Mouse (Mus musculus): ENCODE measurements around the gene Nmrk2. TPM values are rescaled to one million over a fixed set of nuclear protein-coding genes. Genes with fewer than 3 reads are reported as not detected.
A peak's percentile ranks its signal among the peaks of the same experiment; 100 is the strongest.
"Not testable (repeated sequence)": the region's sequence is repeated elsewhere in the genome, so short reads cannot be mapped to it uniquely, and the experiment has no call there.

The Nmrk2 gene
- total RNA-seq, 2 experiments from 2014 or later: not detected

GRCm38 (mm10) chr10:81187161-81187560 is 14.7 kb downstream of the Nmrk2 start:
- no peak for DNase-seq (ENCODE audit: low spot score in 2 of 2)

GRCm38 (mm10) chr10:81184765-81185164 is 17.1 kb downstream of the Nmrk2 start:
- no peak for DNase-seq (ENCODE audit: low spot score in 2 of 2)

DNA sequence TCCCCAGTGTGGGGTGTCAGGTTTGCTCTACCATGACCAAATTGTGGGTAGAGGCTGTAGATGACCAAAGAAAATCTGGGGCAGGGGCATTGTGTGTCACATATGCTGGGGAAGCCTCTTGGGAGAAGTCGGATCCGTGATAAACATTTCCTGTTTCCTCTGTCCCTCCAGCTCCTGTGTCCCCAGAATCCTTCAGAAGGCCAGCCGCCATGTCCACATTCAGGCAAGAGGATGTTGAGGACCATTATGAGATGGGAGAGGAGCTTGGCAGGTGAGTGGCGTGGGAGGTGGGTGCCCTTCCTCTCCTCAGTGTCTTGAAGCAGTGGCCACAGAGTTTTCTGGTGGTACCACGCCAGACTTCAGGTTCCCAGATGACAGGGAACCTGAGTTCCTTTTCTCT is 18.0 kb downstream of the Nmrk2 start, which contains the start of gene 4930442H23Rik:
4930442H23Rik (minus strand) TSS at position 45 of the 400 bp plus-strand sequence.
- DNase-seq (ENCODE audit: low spot score in 2 of 2): no peak

DNA sequence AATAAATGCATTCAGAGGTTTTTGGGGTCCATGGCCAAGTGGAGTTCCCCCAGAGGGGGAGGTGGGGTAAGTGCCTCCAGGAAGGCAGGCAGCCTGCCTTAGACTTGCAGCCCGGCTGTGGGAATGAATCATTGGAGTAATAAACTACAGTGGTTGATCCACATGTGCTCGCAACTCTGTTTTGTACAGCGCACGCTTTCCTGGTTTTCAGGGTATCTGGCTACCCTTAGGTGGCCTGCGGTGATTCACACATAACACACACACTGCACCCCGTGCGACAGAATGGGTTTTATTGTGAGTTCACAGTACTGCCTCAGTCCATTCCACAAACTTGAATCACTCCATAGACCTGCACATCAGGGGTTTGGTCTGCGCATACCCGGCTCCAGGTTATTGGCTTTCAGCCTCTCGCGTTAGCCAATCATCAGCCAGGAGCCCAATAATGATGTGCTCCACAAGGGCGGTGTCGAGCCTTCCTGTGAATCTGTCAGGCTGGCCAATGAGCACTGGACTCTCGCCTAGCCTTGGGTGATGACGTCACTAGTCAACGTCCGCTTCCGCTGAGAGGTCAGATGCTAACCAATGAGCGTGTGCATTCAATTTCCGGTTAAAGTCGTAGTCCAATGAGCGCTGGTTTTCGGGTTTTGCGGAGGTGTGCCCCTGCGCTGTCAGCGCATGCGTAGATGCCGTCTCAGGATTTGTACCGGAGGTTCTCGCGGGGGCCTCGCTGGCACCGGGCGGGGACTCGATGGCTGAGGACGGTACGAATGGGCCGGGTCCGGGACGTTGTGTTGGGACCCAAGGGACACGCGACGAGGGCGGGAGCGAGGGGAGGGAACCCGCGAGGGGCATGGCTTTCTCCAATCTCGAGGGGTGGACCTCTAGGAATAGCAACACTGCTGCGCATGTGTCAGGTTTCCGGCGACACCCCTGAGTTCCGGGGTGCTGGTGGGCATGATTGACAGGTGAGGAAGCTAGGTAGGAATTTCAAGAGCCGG is 19.2 kb downstream of the Nmrk2 start, which contains the start of gene Dapk3:
Dapk3 (plus strand) TSS at position 670 of the 998 bp plus-strand sequence.
- peak; percentile 96 to 98 for DNase-seq (ENCODE audit: low spot score in 2 of 2)

DNA sequence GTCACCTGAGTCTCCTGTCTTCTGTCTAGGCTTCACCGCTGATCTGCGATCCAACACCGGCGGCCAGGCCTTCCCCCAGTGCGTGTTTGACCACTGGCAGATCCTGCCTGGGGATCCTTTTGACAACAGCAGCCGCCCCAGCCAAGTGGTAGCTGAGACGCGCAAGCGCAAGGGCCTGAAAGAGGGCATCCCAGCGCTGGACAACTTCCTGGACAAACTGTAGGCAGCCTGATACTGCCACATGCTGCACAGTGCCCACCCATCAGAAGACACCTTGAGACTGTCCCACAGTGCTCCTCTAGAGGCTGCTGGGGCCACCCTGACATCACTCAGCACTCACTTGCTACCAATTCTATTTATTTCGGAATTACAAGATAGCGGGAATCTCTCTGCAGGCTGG is 20.0 kb downstream of the Nmrk2 start:
- not testable (repeated sequence) for DNase-seq (ENCODE audit: low spot score in 2 of 2)

- no peak for DNase-seq (ENCODE audit: low spot score in 2 of 2)
These were observed 20.9 kb downstream of the Nmrk2 start for GRCm38 (mm10) chr10:81180946-81181345.

DNA sequence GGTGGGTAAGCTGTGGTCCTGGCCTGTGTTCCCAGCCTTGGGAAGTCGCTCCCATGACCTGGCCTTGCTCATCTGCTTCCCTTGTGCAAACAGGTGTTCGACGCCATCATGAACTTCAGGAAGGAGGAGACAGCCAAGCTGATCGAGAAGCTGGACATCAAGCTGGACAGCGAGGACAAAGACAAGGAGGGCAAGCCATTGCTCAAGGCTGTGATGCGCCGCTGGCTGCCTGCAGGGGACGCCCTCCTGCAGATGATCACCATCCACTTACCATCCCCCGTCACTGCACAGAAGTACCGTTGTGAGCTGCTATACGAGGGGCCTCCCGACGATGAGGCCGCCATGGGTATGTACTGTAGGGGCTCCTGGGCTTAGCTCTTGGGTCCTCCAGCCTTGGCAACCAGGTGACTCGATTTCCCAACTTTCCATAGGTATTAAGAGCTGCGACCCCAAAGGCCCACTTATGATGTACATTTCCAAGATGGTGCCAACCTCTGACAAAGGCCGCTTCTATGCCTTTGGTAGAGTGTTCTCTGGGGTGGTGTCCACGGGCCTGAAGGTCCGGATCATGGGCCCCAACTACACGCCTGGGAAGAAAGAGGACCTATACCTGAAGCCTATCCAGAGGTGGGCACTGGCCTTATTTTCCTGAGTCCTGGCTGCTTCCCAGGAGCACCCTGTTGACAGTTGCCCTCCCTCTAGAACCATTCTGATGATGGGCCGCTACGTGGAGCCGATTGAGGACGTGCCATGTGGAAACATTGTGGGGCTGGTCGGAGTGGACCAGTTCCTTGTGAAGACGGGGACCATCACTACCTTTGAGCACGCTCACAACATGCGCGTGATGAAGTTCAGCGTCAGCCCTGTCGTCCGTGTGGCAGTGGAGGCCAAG is 22.2 kb downstream of the Nmrk2 start:
- DNase-seq (ENCODE audit: low spot score in 2 of 2): no peak

GRCm38 (mm10) chr10:81178927-81179326 is 22.9 kb downstream of the Nmrk2 start:
- no peak for DNase-seq (ENCODE audit: low spot score in 2 of 2)

- no peak for DNase-seq (ENCODE audit: low spot score in 2 of 2)
These were observed 23.7 kb downstream of the Nmrk2 start for GRCm38 (mm10) chr10:81177958-81178712.

DNA sequence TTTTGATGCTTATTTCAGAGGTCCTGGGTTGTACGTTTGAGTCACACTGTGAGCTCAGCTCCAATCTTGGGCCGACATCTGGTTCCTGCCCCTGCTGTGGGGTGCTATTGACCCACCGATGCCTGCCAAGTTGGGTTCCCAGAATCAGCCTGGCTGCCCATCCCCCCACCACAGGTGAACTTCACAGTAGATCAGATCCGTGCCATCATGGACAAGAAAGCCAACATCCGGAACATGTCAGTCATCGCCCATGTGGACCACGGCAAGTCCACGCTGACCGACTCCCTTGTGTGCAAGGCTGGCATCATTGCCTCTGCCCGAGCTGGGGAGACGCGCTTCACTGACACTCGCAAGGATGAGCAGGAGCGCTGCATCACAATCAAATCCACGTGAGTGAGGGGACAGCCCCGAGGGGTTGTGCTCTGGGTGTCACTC is 24.3 kb downstream of the Nmrk2 start:
- no peak for DNase-seq (ENCODE audit: low spot score in 2 of 2)

- peak; percentile 99 for DNase-seq (ENCODE audit: low spot score in 2 of 2)
These were observed 25.2 kb downstream of the Nmrk2 start, which contains the start of gene Eef2 for GRCm38 (mm10) chr10:81176466-81177271. TSS of gene Eef2 (plus strand) at chr10:81176631.

DNA sequence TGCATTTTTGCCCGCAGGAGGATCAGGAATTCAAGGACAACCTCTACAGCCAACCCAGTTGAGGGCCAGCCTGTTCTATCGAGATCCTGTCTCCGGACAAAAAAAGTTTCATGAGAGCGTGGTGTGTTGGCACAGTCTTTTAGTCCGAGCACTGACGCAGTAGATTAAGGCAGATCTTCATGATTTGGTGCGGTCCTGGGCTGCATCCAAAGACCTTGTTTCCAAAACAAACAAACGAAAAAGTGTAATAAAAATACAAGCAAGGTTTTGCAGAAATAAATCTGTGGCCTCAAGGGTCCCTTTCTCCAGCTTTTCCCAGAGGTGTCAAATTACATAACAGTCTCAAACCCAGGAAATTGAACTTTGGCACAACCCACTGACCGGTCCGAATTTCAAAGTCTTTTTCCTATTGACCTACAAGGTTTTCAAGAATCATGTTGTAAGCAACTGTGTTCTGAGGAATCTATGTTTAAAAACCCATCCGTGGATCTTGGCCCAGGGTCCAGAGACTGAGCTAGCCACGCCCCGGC is 25.9 kb downstream of the Nmrk2 start:
- no peak for DNase-seq (ENCODE audit: low spot score in 2 of 2)

DNA sequence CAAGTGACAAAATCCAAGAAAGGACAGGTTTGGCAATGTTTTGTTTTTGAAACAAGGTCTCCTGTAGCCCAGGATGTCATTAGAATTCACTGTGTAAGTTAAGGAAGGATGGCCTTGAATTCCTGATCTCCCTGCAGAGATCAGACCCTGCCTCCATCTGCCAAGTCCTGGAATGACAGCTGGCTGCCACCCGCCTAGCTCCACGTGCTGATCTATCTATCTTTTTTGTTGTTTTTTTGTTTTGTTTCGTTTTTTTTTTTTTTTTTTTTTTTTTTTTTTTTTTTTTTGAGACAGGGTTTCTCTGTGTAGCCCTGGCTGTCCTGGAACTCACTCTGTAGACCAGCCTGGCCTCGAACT is 26.5 kb downstream of the Nmrk2 start:
- DNase-seq (ENCODE audit: low spot score in 2 of 2): not testable (repeated sequence)

DNA sequence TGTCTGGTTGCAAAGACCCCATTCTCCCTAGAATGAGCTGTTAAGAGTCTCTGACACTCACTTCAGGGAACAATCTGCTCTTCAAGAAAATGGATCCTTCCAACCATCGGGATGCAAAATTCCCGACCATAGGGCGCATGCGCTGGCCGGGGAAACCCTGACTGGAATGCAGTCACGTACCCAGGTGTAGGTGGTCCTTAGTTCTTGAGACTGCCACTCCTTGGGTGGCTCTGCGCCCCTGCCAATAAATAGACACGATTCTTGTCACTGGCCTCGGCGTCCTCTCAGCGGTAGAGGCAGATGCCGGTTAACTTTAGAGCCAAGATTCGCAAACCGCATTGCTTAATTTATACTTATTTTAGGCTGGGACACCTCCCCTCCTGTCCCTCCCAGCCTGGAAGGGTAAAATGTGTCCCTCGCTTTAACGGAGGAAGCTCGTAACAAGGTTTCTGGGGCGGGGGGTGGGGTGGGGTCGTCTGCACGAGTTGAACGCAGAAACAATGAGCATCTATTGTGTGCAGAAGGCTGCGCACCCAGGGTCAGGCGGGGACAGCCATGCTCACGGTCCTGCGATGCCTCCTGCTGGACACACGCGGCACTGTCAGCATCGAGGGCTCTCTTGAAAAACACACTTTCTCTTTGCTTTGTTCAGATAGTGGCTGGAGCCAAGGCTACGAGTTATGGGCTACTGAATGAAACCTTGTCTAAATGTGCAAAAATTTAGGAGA is 27.1 kb downstream of the Nmrk2 start:
- peak; percentile 88 to 89 for DNase-seq (ENCODE audit: low spot score in 2 of 2)

DNA sequence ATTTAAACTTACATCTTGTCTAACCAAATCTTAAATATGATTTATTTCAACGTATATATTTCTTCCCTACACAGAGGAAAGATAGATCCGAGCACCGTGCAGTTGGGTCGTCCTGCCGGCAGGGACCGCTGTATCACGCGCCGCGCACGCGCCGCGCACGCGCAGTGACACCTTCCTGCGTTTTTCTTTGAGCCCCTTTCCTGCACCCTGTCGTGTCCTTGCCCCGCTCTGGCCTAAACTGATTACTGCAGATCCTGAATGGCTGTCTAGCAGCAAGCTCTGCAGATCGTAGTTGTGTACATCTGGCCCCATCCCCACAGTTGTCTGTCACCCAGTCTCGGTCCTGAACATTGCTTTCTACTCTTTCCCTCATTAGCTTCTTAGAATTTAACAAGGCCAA is 28.7 kb downstream of the Nmrk2 start:
- peak; percentile 79 to 89 for DNase-seq (ENCODE audit: low spot score in 2 of 2)

DNA sequence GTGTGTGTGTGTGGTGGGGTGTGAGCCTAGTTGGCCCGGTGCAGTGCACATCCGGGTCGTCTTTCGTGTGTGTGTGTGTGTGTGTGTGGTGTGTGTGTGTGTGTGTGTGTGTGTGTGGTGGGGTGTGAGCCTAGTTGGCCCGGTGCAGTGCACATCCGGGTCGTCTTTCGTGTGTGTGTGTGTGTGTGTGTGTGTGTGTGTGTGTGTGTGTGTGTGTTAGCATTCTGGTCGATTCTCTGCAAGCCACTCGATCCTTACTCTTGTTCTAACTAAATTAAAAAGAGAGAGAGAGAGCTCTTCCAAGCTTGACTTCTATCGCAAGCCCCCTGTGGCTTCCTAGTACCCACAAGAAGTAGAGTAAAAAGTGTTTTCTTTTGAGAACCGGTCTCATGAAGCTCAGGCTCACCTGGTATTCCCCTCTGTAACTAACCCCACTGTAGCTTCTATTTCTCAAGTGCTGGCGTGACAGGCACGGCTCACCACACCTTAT is 32.4 kb downstream of the Nmrk2 start:
- not testable (repeated sequence) for DNase-seq (ENCODE audit: low spot score in 2 of 2)

DNA sequence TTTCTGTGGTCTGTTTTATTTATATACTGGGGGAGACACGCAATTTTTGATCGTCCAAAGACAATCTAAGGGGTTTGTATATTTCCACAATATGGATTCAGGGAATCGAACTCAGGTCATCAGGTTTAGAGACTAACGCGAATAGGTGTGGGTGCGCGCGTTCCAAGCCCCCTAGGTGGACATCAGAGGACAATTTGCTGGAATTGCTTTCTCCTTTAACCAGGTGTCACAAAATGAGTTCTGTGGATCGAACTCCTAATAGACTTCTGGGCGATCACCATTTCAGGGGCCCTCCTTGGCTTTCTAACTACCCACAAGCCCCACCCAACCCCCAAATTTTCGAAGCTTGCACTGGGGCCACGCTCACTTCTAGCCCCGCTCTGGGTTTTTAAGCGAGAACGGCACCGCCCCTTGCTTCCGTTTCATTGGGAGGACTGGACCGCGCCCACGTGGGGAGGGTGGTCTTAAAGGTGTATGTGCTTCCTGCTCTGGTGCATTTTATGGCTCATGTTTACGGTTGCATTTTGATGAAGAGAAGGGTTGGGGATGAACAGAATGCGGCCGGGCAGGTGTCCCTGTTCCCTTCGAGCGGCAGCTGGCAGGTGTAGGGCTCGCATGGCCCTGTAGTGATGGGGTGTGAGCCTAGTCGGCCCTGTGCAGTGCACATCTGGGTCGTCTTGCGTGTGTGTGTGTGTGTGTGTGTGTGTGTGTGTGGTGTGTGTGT is 33.2 kb downstream of the Nmrk2 start:
- peak; percentile 69 to 80 for DNase-seq (ENCODE audit: low spot score in 2 of 2)

GRCm38 (mm10) chr10:81168087-81168431 is 33.8 kb downstream of the Nmrk2 start:
- no peak for DNase-seq (ENCODE audit: low spot score in 2 of 2)

Measured in left cerebral cortex, adult 18-20 months (tissue).